Mouse (Mus musculus): ENCODE data around the gene Col18a1.

Gene Col18a1

GRCm38 (mm10) chr10:77165963-77166717 lies at the start of gene Col18a1:
Gene Col18a1, minus strand, starts transcription at chr10:77166548.
- DNase-seq (ENCODE audit: low read depth, low spot score): peak; percentile 7

DNA sequence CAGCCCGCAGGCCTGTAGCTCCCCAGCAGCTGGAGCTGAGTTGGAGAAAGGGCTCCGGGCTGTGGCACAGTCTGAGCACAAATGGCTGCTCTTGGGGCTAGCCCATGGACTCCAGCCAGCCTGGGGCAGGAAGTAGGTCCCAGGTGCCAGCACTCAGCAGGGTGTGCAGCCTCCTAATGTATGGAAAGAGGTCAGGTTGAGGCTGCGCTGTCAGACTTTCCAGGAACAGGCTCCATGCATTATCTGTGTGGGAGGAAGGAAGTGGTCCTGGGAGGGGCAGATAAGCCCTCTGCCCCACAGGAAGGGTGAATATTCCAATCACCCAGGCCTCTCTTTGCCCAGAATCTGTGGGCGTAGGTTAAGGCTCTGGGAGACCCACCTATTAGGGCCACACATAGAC lies 49.3 kb upstream of the Col18a1 start:
- no peak for DNase-seq (ENCODE audit: low read depth, low spot score)

DNA sequence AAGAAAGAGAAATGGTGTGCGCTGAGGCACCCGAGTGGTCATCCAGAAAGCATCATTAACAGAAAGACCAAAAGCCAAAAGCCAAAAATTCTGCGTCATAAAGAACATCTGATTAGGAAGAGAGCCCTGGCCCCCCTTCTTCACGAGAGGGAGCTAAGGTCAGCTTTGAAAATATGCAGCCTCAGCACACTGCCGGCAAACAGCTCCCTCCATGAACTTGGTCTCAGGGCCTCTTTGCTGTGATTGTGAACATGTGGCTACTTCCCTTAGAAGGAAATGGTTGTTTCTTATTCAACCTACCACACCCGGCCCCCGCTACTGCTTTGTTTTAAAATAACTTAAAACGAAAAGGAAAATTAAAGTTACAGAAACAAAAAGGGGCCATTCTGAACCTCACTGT lies 48.2 kb upstream of the Col18a1 start:
- no peak for DNase-seq (ENCODE audit: low read depth, low spot score)

DNA sequence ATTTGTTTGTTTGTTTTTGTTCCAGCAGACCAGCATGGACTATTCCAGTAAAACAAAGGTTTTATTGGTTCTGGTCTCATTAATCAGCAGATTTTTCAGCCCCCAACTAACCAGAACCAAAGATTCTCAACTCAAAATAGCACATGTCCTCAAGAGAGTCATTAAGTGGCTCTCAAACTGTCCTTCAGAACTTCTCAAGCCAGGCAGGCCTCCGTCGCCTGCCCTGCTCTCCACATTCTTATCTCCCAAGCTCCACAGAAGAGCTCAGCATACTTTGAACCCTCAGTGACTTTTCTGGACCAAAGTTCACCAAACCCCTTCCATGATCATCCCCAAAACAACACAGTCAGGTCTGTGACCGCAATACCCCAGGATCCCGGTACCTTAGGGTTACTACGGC lies 47.1 kb upstream of the Col18a1 start:
- DNase-seq (ENCODE audit: low read depth, low spot score): no peak

- no peak for DNase-seq (ENCODE audit: low read depth, low spot score)
Observed at GRCm38 (mm10) chr10:77212354-77213120, 46.2 kb upstream of the Col18a1 start.

GRCm38 (mm10) chr10:77211116-77211570 lies 44.8 kb upstream of the Col18a1 start:
- DNase-seq (ENCODE audit: low read depth, low spot score): peak; percentile 85

DNA sequence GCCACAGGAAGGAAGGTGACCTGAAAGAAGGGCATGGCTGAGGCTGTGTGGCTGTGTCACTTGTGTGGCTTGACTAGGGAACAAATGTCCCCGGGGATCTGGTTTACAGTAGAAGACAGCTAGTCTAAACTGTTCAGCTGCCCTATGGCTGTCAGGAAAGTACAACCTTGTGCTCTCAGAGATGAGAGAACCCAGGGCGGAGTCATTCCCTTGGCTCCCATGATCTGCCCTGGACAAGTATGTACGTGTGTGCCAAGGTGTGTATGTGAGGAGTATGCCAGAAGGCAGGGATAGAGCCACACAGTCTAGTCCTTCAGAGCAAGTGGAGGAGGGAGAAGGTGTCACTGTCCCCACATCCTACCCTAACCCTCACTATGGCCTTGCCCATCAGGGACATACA lies 44.3 kb upstream of the Col18a1 start:
- no peak for DNase-seq (ENCODE audit: low read depth, low spot score)

DNA sequence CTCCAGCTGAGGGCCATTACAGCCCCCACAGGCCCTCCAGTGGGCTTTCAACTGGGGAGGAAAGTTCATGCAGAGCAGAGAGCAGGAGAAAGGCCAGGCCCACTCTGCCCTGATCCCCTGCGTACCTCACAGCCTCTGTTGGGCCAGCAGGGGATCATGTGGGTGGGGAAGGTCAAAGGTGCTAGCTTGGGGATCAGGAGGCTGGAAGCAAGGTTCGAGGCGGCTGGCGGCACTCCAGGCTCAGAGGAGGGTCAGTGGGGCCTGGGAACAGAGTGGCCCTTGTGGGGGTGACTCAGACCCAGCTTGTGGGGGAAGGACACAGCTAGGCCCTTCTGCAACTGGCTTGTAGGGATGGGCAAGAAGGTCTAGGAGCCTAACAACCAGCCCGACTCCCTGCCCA lies 42.9 kb upstream of the Col18a1 start:
- DNase-seq (ENCODE audit: low read depth, low spot score): no peak

- peak; percentile 93 for DNase-seq (ENCODE audit: low read depth, low spot score)
Observed at GRCm38 (mm10) chr10:77206565-77207079, 40.3 kb upstream of the Col18a1 start.

DNA sequence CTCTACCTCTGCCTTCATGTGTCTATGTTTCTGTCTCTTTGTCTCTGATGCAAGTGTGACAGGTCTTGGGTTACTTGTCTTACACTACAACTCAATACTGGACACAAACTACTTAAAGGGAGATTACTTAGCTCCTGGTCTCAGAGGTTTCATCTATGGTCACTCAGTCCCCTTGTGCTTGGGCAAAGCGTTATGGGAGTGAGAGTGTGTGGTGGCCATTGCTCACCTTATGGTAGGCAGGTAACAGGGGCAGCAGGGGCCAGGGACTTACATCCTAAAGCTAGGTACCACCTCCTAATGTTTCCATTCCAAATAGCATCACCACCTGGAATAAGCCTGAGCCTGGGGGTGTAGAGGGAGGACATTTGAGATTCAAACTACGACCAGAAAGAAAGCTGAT lies 39.8 kb upstream of the Col18a1 start:
- no peak for DNase-seq (ENCODE audit: low read depth, low spot score)

- no peak for DNase-seq (ENCODE audit: low read depth, low spot score)
Observed at GRCm38 (mm10) chr10:77203960-77204359, 37.6 kb upstream of the Col18a1 start.

DNA sequence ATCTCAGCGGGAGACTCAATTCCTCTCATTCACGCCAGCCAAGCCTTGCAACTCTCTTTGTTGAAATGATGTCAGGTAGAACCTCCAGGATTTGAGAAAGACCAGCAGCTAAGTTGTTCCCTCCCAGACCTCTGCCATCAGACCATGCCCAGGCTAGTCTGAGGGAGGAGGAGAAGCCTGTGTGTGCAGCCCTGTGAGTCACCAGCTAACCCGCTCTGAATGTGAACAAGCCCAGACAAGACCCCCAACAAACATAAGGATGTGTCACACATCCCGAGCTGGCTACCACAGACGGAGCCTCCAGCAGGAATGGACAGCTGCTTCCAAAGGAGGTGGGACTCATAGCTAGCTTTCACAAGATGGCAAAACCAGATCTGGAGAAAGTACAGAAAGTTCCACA lies 35.6 kb upstream of the Col18a1 start:
- peak; percentile 58 for DNase-seq (ENCODE audit: low read depth, low spot score)

DNA sequence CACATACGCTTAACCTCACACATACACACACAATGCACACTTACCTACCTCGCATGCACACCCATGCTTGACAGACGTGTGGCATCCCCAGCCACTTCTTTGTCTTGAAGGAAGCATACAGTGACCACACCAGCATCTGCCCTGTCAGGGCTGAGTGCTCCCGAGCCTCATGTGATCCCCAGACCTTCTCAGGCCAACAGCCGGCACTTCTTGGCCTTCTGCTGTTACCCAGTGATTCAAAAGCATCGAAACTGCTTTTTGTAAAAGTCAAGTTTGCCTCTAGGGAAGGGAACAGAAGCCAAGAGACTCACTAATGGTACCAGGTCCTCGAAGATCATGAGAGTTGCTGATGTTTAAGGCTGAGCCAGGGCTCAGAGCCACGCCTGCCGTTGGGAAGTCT lies 33.9 kb upstream of the Col18a1 start:
- no peak for DNase-seq (ENCODE audit: low read depth, low spot score)

GRCm38 (mm10) chr10:77199229-77199628 lies 32.9 kb upstream of the Col18a1 start:
- no peak for DNase-seq (ENCODE audit: low read depth, low spot score)

DNA sequence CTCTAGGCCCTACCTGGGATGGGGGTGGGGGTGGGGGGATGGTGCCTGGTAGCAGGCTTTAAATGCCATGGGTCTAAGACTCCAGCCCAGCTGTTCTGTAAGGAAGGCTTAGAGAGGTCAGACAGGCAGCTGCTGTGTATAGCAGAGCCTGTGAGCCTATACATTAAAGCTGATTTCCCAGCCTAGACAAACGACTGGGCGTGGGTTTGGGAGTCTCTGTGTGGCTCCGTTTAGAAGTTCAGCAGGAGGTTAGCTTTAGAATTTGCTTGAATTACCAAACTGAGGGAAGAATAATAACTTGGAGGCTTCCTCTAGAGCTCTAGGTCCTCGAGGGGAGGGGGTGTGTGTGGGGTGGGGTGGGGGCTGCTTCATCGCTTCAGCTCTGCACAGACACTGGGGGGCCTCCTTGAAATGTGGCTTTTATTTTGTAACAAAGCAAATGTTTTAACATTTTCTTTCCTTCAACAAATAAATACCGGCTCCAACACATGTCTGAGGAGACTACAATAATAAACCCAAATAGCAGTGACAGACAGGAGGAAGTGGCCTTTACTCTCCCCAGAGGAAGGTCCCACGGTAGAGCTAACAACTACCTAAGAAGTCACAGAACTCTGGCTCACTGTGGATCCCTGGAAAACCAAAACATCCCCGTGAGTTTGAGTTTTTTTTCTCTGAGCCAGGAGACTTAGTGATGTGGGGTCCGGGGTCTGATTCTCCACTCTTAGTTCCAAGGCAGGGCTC lies 31.3 kb upstream of the Col18a1 start:
- no peak for DNase-seq (ENCODE audit: low read depth, low spot score)

GRCm38 (mm10) chr10:77196676-77197075 lies 30.3 kb upstream of the Col18a1 start:
- no peak for DNase-seq (ENCODE audit: low read depth, low spot score)

DNA sequence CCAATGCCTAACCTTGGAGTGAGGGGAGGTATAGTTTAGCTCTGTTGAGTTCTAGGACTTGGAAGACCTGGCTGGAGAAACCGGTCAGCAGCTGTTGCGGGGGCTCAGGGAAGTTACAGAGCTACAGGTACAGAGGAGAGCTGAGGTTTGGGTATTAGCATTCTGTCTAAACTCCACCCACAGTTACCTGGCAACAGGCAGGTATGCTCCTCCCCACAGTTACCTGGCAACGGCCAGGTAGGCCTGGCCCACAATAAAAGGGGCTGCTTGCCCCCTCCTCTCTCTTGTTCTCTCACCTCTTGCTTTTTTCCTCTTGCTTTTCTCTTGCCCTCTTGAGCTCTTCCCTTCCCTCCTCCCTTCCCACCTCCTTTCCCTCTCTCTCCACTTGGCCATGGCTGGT lies 29.8 kb upstream of the Col18a1 start:
- no peak for DNase-seq (ENCODE audit: low read depth, low spot score)

DNA sequence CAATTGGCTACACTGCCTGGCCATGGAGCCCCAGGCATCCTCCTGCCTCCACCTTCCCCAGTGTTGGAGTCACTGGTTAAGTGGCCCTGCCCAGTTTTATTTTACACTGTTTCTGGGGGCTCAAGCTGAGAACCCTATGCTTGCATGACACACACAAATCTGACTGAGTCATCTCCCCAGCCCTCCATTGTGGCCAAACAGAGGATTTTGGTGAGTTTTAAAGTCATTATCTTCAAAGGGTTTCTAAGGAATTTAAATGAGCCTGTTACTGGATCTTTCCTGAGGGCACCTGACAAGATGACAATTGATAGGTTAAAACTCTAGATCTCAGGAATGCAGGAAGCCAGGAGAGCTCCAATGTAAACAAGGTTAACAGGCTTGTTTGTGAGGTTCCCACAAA lies 27.1 kb upstream of the Col18a1 start:
- DNase-seq (ENCODE audit: low read depth, low spot score): no peak

GRCm38 (mm10) chr10:77192745-77193144 lies 26.4 kb upstream of the Col18a1 start:
- no peak for DNase-seq (ENCODE audit: low read depth, low spot score)

GRCm38 (mm10) chr10:77190967-77191915 lies 24.9 kb upstream of the Col18a1 start:
- no peak for DNase-seq (ENCODE audit: low read depth, low spot score)

- no peak for DNase-seq (ENCODE audit: low read depth, low spot score)
Observed at GRCm38 (mm10) chr10:77187427-77187826, 21.1 kb upstream of the Col18a1 start.
